Mouse (Mus musculus): ENCODE measurements around the gene Gucd1. TPM values are rescaled to one million over a fixed set of nuclear protein-coding genes. Genes with fewer than 3 reads are reported as not detected.
"Not testable (repeated sequence)": the region's sequence is repeated elsewhere in the genome, so short reads cannot be mapped to it uniquely, and the experiment has no call there.

Gucd1 gene
- total RNA-seq, 2 experiments from 2014 or later = 29.7 to 42.1 TPM

- DNase-seq = no peak
These were observed 17.7 kb upstream of the Gucd1 start for GRCm38 (mm10) chr10:75535423-75535822.

- no peak for DNase-seq
These were observed 17.2 kb upstream of the Gucd1 start for GRCm38 (mm10) chr10:75534934-75535333.

- no peak for DNase-seq
These were observed 16.4 kb upstream of the Gucd1 start for GRCm38 (mm10) chr10:75534216-75534615.

- no peak for DNase-seq
These were observed 13.8 kb upstream of the Gucd1 start for GRCm38 (mm10) chr10:75531532-75532090.

GRCm38 (mm10) chr10:75530322-75530721, 12.6 kb upstream of the Gucd1 start:
- no peak for DNase-seq

- not testable (repeated sequence) for DNase-seq
These were observed 7.7 kb upstream of the Gucd1 start for GRCm38 (mm10) chr10:75525450-75525849.

- no peak for DNase-seq
These were observed 3.9 kb upstream of the Gucd1 start for GRCm38 (mm10) chr10:75521643-75522042.

GRCm38 (mm10) chr10:75520581-75520980, 2.8 kb upstream of the Gucd1 start:
- DNase-seq = no peak

- DNase-seq = peak; percentile 95 to 96
These were observed 557 bp downstream of the Gucd1 start, which contains the start of gene Snrpd3 for GRCm38 (mm10) chr10:75517073-75517757. Snrpd3 (plus strand) TSS chr10:75517551.

GRCm38 (mm10) chr10:75516724-75517072, 1.1 kb downstream of the Gucd1 start:
- peak in 1 of 2 experiments; percentile 28 for DNase-seq

GRCm38 (mm10) chr10:75516038-75516723, 1.6 kb downstream of the Gucd1 start:
- DNase-seq = no peak

GRCm38 (mm10) chr10:75515216-75516037, 2.3 kb downstream of the Gucd1 start:
- no peak for DNase-seq

- no peak for DNase-seq
These were observed 3.4 kb downstream of the Gucd1 start for GRCm38 (mm10) chr10:75514361-75514760.

- no peak for DNase-seq
These were observed 4.3 kb downstream of the Gucd1 start for GRCm38 (mm10) chr10:75513306-75514067.

GRCm38 (mm10) chr10:75512796-75513195, 5.0 kb downstream of the Gucd1 start:
- DNase-seq = peak in 1 of 2 experiments; percentile 29

GRCm38 (mm10) chr10:75511897-75512296, 5.9 kb downstream of the Gucd1 start:
- DNase-seq = no peak

GRCm38 (mm10) chr10:75511060-75511459, 6.7 kb downstream of the Gucd1 start:
- no peak for DNase-seq

GRCm38 (mm10) chr10:75510446-75510845, 7.3 kb downstream of the Gucd1 start:
- peak; percentile 74 to 76 for DNase-seq

GRCm38 (mm10) chr10:75505928-75506327, 11.8 kb downstream of the Gucd1 start:
- not testable (repeated sequence) for DNase-seq

GRCm38 (mm10) chr10:75505130-75505495, 12.7 kb downstream of the Gucd1 start:
- no peak for DNase-seq

- peak; percentile 48 to 51 for DNase-seq
These were observed 13.3 kb downstream of the Gucd1 start for GRCm38 (mm10) chr10:75504234-75505129.
